Mouse (Mus musculus) retina, embryonic 14.5 days (tissue): ENCODE data around the gene Shb.
A peak's percentile ranks its signal among the peaks of the same experiment; 100 is the strongest.
"Not testable (repeated sequence)": the region's sequence is repeated elsewhere in the genome, so short reads cannot be mapped to it uniquely, and the experiment has no call there.

Experiments used
- DNase-seq: peaks from one replicate; pipeline ENCODE4 v3.0.0-alpha.2; 2015; ENCODE audit warnings: low spot score

Shb gene

GRCm38 (mm10) chr4:45418229-45418950 is 113.9 kb downstream of the Shb start:
- DNase-seq, result peak; percentile 86

DNA sequence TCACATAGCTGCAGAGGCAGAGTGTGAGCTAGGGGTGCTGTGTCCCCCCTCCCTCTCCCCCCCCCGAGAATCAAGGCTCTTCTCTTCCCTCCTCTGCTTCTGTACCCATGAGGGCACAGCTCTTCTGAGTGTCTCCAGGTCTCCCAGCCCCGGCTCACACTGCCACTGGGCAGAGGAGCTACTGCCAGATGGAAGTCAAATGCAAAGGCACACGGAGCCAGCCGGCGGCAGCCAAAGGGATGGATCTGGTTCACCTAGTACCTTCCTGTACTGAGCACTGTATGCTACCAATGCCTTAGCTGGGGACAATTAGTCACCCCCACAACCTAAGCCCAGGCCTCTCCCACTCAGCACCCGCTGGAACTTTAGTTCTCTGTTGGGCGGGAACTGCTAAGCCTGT is 116.0 kb downstream of the Shb start:
- DNase-seq, result no peak

- DNase-seq, result no peak
These were observed 118.5 kb downstream of the Shb start for GRCm38 (mm10) chr4:45413674-45414338.

- no peak for DNase-seq
These were observed 119.7 kb downstream of the Shb start for GRCm38 (mm10) chr4:45412433-45413192.

GRCm38 (mm10) chr4:45411181-45411790 is 121.0 kb downstream of the Shb start:
- DNase-seq, result no peak

DNA sequence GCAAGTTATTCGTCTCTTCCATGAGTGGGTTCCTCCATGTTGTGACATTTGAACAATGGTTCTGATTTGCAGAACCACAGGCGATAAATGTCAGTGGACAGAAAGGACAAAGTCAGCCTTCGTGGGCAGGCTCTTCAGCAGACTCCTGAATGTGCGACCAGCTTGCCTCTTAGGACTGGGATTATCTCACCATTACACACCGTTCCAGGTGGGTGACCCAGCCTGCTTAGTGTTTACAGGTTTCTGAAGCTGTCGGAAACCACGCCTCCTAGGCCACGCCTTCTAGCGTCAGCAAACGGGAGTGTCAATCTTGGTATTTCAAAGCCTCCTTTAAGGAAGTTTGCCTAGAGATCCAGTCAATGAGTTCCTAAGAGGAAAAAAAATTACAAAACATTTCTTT is 123.0 kb downstream of the Shb start:
- peak; percentile 66 for DNase-seq

DNA sequence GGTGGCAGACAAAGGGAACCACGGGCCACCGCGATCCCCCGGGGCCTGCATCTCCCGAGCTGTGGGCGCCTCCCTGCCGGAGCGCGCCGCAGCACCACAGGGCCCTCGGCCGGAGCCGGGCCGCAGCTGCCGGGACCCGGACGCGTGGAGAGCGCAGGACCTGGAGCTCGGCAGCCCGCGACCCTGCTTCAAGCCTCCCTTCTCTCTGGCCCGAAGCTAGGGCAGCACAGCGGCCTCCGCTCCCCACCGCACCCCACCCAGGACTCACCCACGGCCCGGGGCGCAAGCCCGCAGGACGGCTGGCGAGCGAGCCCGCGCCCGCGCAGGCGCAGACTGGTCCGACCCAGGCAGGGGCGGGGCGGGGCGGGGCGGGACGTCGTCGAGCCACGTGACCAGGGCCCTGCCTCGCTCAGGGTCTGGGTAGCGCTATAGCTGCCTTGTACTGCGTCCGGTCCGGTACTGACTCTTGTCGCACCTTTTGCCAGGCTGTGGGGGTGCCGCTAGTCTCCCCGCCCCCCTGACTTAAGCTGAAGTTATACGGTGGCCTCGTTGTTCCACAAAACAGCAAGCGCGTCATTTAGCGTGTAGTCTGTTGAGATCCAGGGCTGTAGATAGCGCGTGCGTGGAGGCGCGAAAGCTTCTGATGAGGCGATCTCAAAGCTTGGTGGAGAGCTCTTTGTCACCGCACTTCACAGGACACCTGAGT is 123.7 kb downstream of the Shb start, which contains the start of gene Slc25a51:
Gene Slc25a51, minus strand, starts transcription at position 340 of the 706 bp plus-strand sequence.
- DNase-seq, result peak; percentile 90

DNA sequence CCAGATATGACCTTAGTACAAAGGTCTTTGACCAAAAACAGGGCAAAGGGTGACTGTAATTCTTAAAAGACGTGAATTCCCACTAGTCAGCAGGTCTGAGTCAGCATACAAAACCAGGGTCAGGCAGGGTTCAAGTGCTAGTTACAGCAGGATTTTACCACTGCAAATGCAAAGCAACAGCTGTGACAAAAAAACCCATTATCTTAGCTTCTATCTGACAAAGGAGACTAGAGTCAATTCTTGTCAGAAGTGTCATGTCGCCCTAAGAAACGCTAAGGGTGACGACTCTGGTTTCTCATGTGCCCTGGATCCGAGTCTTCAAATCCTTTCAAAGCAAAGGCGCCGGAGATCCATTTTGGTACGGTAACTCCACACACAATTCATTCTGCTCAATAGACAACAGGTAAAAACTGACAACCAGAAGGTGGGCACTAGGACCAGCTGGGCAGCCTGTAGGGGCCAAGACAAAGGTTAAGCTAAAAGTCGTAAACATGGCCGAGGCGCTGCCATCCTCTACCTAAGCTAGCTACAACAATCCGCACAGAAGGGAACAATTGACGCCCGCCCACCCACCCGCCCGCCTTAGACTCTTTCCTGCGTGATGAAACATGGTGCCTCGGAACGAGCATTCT is 124.5 kb downstream of the Shb start:
- DNase-seq, result peak; percentile 49

DNA sequence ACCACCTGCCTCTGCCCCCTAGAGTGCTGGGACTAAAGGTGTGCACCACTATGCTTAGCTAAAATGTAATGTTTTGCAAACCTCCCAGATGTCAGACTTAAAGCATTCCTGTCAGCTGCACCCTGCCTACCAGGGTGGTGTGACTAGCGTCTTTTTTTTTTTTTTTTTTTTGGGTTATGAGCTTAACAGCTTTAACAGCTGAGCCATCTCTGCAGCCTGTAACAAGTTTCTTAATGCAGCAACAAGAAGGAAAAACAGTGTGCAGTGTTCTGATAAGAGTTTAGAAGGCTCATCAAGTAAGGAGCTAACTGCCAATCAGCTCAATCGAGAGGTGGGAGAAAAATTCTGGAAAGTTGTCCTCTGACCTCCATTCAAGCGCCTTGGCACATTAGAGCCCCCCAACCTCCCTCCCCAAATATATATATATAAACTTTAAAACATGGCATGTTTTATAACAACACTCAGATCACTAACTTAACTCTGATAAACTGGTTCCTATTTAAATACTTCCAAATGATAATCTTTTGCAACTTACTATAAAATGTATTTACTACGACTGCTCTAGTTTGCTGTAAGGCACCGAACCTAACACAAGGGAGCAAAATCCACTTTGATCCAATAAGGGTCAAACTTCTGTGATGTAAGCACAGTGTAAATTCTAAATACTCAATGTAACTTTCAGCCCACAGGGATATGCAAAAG is 125.1 kb downstream of the Shb start:
- DNase-seq, result no peak

DNA sequence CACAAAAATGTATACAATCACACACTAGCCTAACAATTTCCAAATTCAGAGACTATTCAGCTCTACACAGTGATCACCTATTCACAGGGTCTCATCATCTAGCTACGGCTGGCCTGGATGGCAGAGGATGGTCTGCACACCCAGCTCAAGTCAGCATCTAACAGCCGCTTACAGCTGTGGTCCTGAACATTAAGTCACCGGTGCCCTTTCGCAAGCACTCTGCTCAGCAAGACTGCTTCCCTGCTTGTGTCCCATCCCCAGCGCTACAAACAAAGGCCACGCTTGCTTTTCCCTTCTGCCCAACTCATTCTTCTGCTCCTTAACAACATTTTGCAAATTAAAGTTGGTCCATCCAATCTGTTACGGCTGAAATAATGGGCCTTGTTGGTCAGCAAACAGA is 125.9 kb downstream of the Shb start:
- no peak for DNase-seq

GRCm38 (mm10) chr4:45405315-45405714 is 127.0 kb downstream of the Shb start:
- DNase-seq, result no peak

DNA sequence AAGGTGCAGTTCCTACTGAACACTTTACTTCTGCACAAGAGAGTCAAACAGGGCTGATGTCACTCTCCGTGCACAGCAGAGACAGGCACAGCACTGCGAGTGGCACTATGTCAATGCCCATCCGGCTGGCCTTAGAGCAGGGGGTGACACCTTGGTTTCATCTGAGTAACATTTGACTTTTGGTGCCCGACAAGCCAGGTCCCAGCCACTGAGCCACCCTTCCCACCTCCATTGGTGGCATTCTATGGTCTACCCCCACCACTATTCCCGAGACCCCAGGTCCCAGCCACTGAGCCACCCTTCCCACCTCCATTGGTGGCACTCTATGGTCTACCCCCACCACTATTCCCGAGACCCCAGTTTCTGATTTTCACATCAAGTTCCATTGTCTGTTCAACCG is 128.2 kb downstream of the Shb start:
- DNase-seq, result no peak

DNA sequence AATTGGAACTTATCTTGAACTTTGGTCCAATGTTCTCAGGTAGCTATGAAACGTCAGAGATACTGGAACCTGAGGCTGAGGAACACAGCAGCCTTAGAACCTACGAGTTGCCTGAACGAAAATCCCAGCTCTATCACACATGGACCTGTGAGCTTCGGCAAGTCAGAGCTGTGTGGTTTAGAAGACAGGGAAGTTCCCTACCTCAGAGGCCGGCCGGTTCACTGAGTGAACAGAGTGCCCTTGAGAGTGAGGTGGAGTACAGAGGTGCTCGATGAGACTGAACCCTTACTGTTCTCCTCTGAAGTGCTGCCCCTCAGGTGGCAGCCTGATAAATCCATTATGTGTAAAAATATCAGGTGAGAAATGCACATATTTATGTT is 128.8 kb downstream of the Shb start:
- no peak for DNase-seq

DNA sequence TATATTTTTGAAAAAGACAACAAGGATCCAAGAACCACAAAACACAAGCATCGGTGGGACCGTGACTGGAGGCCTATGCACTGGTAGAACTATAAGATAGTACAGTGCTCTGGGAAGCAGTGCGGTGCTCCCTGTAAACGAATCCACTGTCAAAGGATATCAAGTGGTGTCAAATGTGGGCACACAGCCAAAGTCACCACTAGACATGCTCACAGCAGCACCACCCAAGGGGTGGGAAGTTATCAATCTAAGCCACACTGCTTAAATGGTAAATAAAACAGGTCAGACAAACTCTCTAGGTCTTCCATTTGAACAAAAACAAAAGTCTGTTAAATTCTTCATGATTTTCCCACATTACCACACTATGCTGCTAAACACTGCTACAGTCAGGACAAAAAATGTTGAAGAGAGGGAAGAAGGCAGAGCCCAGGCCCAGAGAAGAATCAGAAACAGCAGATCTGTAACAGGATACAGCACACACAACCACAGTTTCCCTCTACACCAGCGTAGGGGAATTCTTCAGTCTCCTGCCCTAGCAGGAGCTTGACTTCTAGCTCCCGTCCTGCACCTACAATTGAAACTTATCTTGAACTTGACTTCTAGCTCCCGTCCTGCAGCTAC is 129.3 kb downstream of the Shb start:
- no peak for DNase-seq

DNA sequence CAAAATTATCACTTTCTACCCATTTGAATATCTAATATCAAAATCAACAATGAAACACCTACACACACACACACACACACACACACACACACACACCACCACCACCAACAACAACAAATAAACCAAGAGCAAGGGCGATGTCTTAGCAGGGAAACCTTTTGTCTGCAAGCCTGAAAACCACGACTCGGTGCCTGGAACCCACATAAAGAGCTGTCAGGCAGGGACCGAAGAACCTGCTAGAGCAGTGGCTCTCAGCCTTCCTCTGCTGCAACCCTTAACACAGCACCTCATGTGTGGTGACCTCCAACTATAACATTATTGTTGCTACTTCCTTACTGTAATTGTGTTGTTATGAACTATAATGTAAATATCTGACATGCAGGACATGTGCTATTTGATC is 130.0 kb downstream of the Shb start:
- no peak for DNase-seq

GRCm38 (mm10) chr4:45399421-45400210 is 132.7 kb downstream of the Shb start:
- DNase-seq, result no peak

GRCm38 (mm10) chr4:45398315-45398714 is 134.0 kb downstream of the Shb start:
- not testable (repeated sequence) for DNase-seq

DNA sequence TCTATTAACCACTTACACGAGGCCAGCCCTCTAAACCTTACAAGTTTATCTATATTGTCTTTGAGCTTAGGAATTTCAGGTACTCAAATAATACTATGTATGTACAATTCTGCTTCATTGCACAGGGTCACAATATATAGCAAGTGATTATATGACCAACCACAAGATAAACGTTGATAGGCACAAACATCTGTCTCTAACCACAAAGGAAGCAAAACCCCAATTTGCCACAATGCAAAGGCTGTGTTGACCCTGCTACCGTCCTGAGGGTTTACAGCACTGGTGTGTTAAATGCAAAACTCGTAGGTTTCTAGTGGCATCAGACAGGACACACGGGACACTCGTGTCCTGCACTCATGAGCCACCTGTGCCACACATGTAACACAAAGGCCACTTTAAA is 136.1 kb downstream of the Shb start:
- DNase-seq, result not testable (repeated sequence)

GRCm38 (mm10) chr4:45393658-45394057 is 138.6 kb downstream of the Shb start:
- DNase-seq, result no peak
